Mouse (Mus musculus) ES-E14 (cell line): ENCODE results near the gene Slc25a24.

ENCODE experiments used
- CHD2 ChIP-seq: IDR thresholded peaks from 2 replicates; pipeline ENCODE4 v1.6.1; 2014; ENCODE audit warnings: mild to moderate bottlenecking, low read depth, low read length, inconsistent platforms
- ZC3H11A ChIP-seq: IDR thresholded peaks from 2 replicates; pipeline ENCODE4 v1.6.1; 2012; ENCODE audit warnings: low read depth, mild to moderate bottlenecking, inconsistent platforms, low read length, borderline replicate concordance

- TF ChIP-seq ZC3H11A (no peak), CHD2 (no peak)
Measured at GRCm38 (mm10) chr3:109153410-109153809, 30.5 kb downstream of the Slc25a24 start.
